Mouse (Mus musculus) ES-CJ7 (cell line): ENCODE measurements around the gene Tnfsf4.

Source experiments
- DNase-seq: peaks from one replicate; pipeline ENCODE4 v3.0.0; 2011; ENCODE audit warnings: low read depth, low spot score

The Tnfsf4 gene

GRCm38 (mm10) chr1:161394931-161395459 is at the start of gene Tnfsf4:
TSS of gene Tnfsf4 (plus strand) at chr1:161395409.
- DNase-seq = no peak

DNA sequence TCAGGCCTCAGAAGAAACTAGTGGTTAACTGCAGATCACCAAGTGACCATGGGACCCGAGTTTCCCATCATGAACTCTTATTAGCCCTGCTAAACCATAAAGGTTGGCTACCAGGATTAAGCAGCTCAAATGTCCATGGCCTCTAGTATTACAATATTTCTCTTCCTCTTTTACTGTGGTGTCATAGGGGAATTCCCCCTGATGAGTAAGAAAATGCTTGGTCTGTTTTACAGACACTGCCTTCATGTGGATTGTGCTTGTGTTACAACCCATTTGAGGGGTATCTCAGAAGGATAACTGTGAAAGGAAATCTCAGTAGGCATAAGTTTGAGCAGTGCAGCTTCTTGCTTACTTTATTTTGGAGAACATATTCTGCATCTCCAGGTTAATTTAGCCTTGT is 44.2 kb upstream of the Tnfsf4 start:
- DNase-seq = no peak

DNA sequence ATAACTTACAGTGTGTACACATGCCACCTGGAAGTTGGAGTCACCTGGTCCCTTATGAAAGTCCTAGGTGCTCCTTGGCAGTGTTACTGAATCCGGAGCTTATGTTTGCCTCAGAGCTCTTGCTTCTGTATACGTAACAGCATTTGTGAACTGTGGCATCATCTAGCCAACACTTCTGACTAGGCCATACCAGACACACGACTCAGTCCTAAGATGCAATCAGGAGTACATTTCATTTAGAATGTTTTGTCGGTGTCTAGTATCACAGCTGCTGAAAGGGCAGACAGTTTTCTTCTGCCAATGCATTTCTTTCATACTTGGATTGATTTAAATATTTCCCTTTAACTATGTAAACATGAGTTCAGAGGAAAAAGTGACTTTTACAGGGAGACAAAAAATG is 30.2 kb upstream of the Tnfsf4 start:
- DNase-seq = no peak

DNA sequence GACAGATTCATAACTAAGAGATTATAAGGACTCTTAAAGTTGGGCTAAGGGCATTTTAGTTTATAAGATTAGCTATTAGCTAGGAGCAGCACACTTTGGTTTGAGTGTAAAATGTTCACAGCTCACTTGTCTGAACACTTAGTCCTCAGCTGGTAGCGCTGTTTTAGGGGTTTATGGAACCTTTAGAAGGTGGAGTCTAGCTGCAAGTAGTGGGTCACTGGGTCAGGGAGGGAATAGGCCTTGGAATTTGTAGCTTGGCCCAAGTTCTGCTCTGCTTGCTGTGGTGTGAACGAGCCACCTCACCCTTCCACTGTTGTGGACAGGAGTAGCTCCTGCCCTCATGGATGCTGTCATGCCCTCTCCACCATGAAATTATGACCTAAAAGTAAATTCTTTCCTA is 23.3 kb upstream of the Tnfsf4 start:
- no peak for DNase-seq

- no peak for DNase-seq
Observed at GRCm38 (mm10) chr1:161375866-161376265, 19.3 kb upstream of the Tnfsf4 start.

DNA sequence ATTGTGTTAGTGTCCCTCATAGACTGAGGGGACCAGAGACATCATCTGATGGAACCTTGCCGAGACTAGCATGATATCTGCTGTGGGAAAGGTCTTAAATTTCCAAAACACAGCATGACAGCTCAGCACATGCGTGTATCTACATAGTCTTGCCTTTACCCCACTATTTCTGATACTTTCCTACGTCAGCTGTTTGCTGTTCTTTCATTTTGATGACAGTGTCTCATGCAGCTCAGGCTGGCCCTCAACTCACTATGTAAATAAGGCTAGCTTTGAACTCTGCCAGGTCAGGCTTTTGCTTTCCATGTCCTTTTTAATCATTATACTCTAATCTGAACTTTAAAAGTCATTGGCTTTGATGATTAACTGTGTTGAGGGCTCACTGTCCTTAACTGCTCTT is 16.6 kb upstream of the Tnfsf4 start:
- DNase-seq = no peak

DNA sequence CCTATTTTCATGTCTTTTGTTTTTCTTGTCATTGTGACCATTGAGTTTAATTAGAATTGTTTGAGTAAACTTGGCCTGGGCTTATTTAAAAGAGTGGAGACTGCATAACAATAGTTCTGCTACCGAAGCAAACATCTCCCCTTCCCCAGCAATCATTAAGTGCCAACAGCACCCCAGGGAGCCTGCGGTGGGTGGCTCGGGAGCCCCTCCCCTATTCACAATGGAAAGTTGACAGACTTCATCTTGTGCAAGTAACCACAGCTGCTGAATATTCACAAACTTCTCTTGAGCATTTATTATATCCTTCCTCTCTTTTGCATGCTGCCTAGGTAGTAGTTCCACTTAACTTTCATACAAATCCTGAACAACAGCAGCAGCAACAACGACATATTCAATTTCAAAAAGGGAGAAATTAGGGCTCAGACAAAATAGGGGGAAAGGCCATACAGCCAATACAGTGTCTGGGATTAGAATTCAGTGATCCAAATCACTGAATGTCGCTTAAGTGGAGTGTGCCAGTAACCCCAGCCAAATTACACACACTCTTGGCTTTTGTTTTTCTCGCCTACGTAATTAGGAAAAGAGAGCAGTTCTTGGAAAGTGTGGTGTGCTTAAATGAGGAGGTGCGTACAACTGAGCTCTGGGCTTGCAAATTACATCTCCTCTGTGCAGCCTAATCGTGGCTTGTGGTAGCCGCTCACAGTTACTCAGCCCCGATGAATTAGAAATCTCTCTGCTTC is 15.4 kb upstream of the Tnfsf4 start:
- peak; percentile 30 for DNase-seq

GRCm38 (mm10) chr1:161380425-161380780 is 14.8 kb upstream of the Tnfsf4 start:
- DNase-seq = no peak

DNA sequence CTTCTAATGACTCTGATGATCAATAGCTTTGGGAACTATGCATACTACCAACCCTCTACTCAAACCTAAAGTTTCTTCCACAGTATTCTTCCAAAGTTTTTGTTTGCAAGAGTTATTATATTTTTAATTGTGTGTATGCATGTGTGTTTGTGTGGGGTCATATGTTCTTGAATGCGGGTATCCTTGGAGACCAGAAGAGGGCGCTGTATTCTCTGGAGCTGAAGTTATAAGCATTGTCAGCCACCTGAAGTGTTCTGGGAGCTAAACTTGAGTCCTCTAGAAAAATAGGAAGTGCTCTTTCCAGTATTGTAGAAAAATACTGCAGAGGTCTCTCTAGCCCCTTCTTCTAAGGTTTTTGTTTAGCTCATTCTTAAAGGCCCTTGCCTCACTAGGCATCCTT is 5.1 kb upstream of the Tnfsf4 start:
- peak; percentile 39 for DNase-seq

DNA sequence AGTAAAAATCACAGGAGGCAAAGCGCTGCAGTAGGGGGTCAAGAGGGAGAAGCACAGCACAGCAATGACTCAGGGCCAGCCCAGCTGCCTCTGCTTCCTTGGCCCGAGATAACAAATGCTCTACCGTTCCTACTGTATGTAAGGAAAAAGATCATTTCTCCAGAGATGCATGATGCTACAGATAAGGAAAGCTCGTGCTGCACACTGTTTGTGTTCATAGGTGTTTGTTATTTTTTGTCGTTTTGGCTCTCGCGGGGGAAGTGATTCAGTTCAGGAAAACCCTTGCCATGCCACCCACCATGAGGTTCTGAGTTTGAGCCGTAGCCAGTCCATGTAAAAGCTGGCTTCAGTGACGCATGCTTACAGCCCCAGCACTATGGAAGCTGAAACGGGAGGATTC is 2.3 kb upstream of the Tnfsf4 start:
- no peak for DNase-seq

GRCm38 (mm10) chr1:161395610-161396009 is 401 bp downstream of the Tnfsf4 start:
- DNase-seq = no peak

GRCm38 (mm10) chr1:161396351-161396750 is 1.1 kb downstream of the Tnfsf4 start:
- DNase-seq = no peak

DNA sequence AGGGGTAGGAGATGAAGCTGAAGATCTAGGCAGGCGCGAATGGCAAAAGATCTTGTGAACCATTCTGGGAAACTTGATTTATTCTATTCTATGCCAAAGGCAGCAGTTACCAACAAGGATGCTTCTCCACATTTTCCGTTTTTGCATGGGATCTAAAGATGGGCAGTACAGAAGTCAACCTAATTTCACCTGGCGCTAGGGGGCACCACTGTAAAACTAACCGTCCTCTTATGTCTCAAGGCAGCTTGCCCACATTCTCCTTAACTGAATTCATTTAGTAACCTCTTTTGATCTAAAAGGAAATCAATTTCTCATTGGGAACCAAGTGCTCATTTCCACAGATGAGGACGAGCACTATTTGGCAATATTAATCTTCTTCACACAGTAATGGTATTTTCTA is 4.9 kb downstream of the Tnfsf4 start:
- DNase-seq = peak; percentile 64

GRCm38 (mm10) chr1:161403061-161403460 is 7.9 kb downstream of the Tnfsf4 start:
- DNase-seq = no peak

DNA sequence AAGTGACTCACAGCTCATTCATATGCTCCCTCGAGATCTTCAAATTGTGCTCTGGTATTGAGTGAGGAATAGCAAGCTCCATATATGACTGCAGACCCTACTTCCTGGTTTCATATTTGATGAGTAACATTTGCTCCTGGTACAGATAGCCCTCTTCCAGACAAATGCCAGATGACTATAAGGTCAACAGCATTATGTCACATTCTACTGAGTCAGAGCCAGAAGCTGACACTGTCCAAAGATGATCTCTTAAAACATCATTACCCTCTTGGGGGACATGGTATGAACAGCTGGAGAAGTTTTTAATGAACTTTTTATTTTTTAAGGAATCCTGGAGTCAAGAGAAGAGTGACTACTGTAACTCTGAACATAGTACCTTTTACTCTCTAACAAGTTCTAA is 11.3 kb downstream of the Tnfsf4 start:
- DNase-seq = no peak

DNA sequence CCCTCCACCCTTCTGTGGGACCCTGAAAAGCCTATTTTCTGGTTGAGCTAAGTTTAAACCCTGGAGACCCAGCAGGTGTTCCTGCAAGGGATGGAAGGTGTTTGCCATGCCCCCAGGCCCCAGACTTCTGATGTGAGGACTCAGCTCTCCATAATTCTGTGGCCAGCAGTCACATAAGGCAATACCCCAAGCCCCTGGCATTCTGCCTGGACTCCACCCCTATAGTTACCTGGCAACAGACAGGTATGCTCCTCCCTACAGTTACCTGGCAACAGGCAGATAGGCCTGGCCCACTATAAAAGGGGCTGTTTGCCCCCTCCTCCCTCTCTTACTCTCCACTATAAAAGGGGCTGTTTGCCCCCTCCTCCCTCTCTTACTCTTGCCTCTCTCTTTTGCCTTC is 24.7 kb downstream of the Tnfsf4 start:
- DNase-seq = no peak

- DNase-seq = no peak
Observed at GRCm38 (mm10) chr1:161420646-161421045, 25.4 kb downstream of the Tnfsf4 start.

GRCm38 (mm10) chr1:161426277-161427056 is 31.3 kb downstream of the Tnfsf4 start:
- no peak for DNase-seq

- DNase-seq = no peak
Observed at GRCm38 (mm10) chr1:161427057-161427311, 31.8 kb downstream of the Tnfsf4 start.

GRCm38 (mm10) chr1:161435781-161436180 is 40.6 kb downstream of the Tnfsf4 start:
- DNase-seq = no peak

- no peak for DNase-seq
Observed at GRCm38 (mm10) chr1:161436503-161436902, 41.3 kb downstream of the Tnfsf4 start.

DNA sequence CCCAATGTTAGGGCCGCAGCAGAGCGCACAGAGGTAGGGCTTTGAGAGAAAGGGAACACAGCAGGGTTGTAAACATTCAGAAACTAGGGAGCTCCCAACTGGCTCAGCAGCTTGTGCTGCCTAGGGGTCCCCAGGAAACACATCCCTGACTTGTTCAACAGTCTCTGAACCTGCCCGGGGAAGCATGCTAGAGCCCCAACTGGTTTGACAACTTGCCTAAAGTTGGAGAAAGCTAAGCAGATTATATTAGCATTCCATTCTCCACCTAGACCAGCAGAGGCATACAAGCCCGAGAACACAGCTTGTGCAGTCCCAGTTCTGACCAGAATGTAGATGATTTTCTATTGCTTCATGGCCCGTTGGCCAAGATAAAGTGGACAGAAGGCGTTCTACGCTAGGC is 49.6 kb downstream of the Tnfsf4 start:
- DNase-seq = no peak

GRCm38 (mm10) chr1:161451683-161452245 is 56.6 kb downstream of the Tnfsf4 start:
- no peak for DNase-seq
